Mouse (Mus musculus) cerebellum, postnatal 25 days (tissue): ENCODE measurements around the gene Tbx4.
A peak's percentile ranks its signal among the peaks of the same experiment; 100 is the strongest.

ENCODE experiments used
- DNase-seq, 2 experiments: peaks; one replicate each; pipeline ENCODE4 v3.0.0; 2021; ENCODE audit warnings: mixed read lengths in 2 of 2

Gene Tbx4

DNA sequence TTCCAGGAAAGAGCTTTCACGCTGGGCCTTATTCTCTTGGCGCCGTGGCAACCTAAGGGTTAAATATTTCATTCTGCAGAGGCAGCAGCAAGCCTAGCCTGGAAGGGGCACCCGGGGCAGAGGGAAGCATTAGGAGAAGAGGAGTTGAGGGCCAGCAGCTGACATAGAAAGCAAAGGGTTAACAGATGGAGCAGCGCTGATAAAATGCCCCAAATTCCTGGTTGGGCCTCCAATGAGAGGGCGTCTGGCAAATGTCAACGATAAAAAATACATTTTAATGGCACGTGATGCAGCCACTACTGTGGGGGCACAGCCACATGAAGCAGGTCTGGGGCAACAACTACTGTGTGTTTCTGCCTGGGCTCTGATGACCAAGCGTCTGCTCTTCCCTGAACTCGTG is 23.9 kb downstream of the Tbx4 start:
- DNase-seq = no peak

DNA sequence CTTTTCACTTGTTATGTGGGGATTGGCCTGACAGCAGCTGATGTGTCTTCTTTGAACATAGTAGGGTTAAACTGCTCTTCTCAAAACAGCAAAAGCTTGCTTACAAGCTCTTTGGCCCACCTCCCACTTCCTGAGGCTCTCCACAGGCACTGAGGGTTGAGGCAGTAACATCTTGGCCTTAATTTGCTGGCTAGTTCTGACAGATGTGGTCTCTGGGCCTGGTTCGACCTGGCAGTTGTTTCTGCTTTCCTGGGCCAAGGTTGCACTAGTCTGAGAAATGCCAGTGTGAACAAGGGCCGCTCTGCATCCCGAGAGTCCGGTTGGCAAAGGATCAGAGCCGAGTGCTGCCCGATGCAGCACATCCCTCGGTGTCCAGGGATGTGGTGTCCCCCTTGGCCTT is 27.3 kb downstream of the Tbx4 start:
- DNase-seq = no peak

DNA sequence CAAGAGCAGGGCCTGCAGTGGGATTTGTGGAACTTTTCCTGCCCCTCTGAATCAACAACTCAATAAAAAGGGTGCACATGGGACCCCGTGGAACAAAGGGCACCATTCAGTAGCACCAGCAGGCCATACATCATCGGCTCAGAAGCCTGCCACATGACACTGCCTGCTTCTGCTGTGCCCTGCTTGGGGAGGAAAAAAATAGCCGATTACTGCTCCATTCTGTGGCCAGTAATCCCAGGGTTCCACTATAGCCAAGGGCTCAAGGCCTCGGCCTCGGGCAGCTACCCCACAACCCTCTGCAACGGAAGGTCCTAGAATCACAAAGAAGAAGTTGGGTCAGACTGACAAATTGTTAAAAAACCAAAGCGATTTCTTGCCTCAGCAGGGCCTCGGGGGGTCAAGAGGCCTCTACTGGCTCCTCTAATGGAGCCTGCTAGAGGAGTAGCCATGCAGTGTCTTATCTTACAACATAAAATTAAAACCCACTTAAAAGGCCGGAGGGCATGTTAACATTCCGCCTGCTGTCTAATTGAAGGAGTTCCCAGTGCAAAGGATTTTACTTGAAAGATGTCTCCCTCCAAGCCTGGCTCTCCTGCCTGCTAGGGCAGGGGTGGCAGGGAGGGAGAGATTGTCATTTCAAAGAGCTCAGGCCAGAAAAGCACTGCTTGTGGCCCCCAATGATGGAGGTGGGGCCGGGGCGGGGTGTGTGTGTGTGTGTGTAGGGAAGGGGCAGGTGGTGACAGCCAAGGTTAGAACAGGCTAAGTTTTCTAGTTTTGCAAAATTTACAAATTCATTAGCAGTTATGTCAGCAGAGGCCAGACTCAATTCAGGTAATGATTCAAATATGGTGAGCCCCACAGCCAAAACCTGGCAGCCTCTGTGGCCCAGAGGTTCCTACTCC is 31.1 kb downstream of the Tbx4 start:
- DNase-seq = no peak

DNA sequence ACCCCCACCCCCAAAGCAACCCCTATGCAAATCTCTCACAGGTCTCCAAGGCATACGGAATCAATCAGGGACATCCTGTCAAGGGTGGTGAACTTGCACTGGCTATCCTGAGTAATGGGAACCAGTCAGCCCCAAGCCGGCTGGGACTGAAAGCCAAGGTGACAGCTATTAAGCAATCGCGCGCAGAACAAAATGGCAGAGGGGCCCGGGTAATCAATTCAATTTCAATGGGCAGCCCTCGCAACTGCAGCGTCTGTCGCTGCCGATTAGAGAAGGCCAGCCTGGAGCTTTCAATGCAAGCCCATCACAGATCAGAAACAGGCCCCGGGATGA is 31.7 kb downstream of the Tbx4 start:
- no peak for DNase-seq

DNA sequence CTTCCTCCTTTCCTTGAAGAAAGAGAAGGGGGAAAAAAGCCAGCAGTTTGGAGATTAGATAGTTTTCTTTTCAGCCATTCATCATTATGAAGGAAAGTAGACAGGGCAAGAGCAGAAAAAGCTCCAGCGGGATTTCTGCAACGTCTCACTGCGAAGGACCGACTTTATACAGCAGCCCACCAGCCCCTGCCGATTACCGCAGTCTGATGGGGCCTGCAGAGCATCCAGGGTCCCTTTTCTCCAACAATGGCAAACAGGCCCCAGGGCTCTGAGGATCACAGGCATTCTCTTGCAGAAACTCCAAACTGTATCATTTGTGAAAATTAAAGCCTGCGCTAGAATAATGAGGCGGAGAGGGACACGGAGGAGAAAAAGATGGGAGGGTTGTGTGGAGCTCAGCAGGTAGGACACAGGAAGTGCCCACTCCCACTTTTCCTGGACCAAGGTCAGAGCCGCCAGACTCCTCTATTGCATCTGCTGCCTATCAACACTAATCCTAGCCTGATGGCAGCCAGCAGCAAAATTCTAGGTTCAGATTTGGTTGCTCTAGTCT is 32.2 kb downstream of the Tbx4 start:
- DNase-seq = no peak

DNA sequence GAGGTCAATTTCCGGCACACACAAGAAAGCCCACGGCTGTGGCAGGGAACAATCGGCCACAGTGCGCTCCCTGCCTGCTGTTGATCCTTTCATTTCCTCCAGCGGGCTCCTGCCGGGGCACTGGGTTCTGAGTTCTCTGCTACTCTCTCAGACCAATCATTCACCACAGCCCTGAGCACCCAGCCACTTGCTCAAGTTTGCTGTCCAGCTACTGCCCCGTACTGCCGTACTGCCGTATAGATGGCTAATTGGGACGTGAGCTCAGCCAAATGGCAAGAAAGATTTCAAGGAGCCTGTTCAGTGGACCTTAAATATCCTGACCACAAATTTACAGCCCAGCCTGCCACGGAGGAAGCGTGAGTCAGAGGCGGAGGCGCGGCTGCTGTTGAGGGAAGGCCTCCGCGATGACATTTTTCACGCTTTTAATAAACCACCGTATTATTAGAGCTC is 39.1 kb downstream of the Tbx4 start:
- DNase-seq = peak; percentile 28 to 44

DNA sequence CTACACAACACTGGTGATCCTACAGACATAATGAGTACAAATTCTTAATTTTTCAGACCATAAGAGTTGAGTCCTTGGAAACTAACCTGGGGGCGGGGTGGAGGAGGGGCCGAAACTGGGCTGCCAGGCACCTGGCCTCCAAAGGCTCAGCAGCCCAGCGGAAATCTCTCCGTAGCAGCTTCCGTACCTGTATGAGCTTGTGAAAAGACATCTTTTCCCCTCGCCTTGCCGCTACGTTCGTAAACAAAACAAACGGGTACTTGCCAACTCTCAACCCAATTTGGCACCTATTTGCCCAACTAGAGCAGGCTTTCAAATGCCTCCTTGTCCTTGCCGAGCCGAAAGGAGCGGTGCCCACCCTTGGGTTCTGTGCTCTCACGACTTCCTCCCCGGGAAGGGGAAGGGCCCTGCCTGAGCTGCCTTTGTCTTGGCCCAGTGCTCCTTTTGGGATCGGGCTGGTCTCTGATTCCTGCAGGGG is 40.1 kb downstream of the Tbx4 start:
- peak in 1 of 2 experiments; percentile 12 for DNase-seq

DNA sequence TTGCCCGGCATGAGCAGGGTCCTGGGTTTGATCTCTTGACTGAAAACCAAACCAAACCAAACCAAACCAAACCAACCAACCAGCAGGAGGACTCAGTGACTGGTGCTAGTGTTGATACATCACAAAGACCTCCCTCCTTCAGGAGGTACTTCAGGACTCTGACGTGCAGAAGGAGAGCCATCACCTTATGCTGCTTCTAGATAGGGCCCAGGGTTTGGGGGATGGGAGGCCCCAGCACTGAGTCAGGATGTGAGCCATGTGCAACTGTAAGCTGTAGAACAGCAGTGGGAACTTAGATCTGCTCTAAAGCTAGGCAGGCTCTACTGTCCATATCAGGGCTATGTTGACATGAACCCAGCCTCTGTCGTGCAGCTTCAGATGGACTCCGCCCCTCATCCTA is 41.9 kb downstream of the Tbx4 start:
- no peak for DNase-seq

DNA sequence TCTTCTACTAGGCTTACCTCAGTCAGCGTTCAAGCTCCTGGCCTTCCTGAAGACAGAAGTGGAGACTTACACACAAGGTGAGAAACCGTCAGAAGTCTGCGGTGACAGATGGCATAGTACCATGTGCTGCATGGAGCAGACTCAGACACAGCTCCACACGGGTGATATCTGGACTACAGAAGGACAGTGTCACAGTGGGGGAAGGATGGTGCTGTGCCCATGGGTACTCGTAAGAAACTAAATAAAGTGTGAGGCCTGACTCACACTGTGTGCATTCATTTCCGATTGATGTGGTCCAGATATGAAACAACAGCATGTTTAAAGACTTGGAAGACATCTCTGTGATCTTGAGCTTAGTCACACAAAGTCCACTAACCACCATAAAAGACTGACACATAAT is 43.4 kb downstream of the Tbx4 start:
- DNase-seq = no peak

DNA sequence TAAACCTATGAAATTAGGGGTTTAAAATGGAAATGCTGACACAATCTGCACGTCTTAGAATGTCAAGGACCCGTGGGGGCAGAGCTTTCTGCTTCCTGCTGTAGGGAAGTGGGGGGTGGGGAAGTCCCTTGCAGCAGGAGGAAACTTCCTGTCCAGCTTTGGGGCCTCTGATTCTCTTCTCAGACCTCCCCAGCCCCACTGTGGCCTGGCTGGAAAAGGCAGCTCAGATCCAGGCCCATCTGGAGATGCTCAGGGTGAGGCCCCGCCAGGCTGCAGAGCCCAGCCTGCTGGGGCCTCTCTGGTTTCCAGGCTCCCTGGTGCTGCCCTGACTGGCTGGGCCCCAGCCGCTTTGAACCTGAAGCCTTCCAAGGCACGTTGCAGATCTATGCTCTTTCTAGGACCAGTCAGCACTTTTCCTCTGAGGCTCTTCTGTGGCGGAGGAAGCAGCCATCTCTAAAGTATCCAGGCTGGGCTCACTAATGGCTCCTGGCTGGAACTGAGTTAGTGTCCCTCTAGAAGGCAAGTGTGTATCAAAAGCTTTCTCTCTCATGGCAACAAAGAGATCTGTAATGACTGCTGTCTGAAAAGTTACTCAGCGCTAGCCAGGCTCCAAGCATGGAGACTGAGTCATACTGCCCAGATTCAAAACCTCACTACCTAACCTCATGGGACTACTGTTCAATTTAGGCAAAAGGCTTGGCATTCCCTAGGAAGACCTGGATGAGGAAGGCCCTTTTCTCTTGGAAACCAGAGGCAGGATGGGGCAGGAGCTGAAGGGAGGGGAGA is 55.8 kb downstream of the Tbx4 start:
- DNase-seq = no peak

DNA sequence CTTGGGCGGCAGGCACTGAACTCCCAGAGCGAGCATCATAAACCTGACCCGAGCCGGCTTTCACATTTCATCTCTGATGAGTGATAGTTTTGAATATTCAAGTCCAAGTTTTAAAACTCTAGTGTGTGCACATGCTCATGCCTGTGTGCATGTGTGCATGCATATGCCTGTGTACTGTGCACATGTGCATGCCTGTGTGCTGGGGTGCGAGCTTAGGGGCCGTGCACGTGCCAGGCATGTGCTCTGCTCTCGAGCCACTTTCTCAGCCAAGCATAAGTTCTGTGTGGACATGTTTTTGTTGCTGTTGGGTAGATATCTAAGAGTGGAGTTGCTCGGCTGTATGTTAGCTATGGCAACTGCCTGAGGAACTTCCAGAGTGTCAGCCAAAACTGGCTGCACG is 62.5 kb downstream of the Tbx4 start:
- no peak for DNase-seq

DNA sequence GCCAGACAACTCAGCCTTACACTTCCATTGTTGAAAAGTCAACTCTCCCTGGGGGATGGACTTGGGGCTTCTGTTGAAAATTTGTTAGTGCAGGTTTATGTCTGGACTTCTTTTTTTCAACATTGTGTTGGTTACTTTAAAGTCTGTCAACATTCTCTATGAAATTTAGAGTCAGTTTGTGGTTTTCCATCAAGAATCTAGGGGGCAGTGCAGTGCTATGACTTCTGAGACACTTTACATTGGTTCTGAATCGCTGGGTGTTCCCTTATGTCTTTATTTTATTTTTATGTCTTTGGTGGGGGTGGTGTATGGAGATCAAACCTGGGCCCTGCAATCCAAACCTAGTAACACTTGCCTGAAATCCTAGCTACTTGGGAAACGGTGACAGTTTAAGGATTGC is 63.5 kb downstream of the Tbx4 start:
- DNase-seq = no peak

DNA sequence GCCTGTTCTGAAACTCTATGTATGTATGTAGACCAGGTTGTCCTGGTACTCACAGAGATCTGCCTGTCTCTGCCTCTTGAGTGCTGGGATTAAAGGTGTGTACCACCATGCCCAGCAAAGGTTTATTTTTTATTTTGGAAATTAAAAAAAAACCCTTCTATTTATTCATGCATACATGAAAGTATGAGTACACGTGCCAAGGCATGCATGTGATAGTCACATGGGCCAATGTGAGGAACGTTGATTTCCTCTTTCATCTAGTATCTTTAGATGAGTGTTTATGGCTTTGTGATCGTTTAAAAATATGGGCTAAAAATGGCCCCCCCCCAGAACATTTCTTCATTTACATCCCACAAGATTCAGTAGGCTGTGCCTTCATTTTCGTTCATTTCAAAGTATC is 66.3 kb downstream of the Tbx4 start:
- no peak for DNase-seq

DNA sequence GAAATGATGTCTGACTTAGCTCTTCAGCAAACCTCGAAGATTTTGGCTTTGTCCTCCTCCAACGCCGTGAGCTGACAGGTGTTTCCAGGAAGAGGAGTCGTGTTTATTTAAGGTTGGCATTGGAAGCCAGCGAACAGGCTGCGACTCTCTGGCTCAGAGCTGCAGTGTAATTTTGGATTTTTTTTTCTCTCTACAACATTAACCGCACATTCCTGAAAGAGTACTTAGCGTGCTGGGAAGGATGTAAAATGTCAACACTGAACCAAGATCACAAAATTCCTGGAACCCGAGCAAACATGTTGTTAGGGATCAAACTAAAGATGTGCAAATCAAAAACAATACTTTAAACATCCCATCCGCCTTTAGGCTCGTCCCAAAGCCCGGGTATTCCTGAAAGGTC is 69.4 kb downstream of the Tbx4 start:
- DNase-seq = no peak

DNA sequence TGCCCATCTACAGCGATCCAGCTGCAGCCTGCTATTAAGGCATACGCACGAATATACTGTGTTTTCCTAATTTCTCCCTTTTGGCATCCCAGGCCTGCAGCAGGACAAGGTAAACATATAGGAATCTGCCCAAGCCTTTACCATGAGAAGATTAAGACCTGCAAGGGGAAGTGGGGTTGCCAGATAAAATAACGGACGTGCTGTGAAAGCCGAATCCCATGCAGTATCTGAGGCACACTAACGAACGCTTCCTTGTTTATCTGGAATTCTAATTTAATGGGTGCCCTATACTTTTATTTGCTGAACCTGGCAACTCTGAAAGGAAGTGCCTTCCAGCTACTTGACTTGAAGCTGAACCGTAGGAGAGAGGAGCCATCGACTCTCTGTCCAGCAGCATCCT is 70.2 kb downstream of the Tbx4 start:
- no peak for DNase-seq

DNA sequence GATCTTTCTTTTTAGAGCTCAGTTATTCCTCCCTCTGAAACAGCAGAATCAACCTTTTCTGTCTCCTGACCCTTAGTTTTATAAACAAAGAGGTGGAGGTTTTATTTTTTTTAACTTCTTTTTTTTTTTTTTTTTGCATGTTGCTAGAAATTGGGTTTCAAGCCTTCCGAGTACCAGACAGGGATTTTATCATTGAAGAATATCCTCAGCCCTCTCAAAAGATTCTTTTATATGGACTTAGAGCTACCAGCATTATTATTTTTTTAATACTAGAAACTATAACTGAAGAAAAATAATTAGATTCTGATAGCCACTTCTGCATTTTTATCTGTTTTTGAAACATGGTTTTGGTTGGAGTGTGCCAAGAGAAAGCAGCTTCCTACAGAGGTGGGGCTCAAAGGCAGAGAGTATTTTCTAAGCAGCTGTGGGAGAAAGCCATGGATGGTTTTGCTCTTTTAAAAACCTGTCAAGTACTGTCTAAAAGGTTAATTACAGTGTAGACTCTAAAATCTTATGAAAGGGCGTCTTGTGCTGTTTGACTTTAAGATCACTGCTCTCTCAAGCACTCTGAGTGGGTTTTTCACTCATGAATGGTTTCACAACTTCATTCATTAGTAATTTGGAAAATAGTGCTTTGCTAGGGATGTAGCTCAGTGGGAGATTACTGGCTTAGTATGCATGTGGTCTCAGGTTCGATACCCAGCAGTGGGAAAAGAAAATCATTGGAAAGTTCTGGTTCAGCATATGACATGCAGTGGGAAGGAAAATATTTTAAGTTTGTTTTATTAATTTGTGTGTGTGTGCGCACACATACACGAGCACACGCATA is 70.9 kb downstream of the Tbx4 start:
- no peak for DNase-seq

DNA sequence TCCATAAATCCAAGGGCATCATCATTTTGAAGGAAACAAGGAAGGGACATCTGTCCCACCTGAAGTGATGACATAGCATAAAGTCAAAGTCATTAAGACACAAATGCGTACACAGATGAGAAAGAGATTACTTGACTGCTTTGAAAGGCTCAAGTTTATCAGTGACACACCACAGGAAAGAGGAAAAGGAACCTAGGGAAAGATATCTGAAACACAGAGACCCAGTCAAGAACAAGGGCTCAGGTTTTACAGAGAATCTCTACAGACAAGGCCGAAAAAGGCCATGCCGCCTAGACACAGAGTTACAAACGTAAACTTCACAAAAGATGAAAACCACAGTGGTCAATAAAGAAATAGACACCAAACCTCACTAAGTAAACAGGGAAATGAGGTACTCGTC is 73.6 kb downstream of the Tbx4 start:
- no peak for DNase-seq

DNA sequence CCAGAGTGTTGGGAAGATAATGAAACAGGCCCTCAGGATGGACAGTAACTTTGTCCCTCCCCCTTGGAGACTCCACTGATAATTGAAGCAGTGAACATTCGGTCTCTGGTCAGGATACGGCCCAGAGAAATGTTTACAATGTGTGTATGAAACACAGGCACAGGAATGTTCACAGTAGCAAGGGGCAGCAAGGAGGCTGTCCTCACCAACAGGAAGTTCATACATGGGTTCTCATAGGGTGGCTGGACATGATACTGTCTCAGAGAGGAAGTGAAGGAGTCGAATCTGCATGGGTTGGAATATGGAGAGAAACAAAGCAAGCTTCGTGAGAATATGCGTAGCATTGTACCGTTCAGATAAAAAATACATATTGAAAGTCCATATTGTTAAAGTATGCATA is 74.1 kb downstream of the Tbx4 start:
- no peak for DNase-seq

DNA sequence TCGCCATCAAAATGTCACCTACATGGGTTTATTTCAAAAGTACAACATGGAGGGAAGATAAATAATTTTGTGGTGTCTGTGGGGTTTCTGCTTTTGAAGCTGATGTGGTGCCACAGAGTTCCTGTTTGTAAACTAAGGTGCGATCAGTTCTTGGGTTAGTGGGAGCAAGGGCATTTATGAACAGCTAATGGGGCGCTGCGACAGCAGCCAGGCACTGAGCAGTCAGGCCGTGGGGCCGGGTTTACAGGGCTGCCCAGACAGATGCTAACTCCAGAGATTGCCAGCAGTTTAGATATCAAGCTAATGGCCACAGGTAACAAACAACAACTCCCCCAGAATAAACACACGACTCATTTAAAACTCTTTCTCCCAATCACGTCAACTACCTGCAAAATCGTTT is 75.3 kb downstream of the Tbx4 start:
- DNase-seq = no peak
